Mouse (Mus musculus) MEL (cell line): ENCODE results near the gene Acot11. TPM values are rescaled to one million over a fixed set of nuclear protein-coding genes. Genes with fewer than 3 reads are reported as not detected.
"Not testable (repeated sequence)": the region's sequence is repeated elsewhere in the genome, so short reads cannot be mapped to it uniquely, and the experiment has no call there.

Experiments used
- DNase-seq: peaks from one replicate; pipeline ENCODE4 v3.0.0; 2011; ENCODE audit warnings: low read depth, low spot score
- H3K27ac ChIP-seq: 2 replicates; pipeline ENCODE4 v1.5.1; 2012; ENCODE audit warnings: low read depth, mild to moderate bottlenecking, control low read depth, low read length, moderate library complexity; ENCODE audit not compliant: control insufficient read depth
- H3K27me3 ChIP-seq, 2 experiments: fragments of 150-350 bp in 1 of 2; sonication (generic) in 1 of 2; 2 replicates each; pipeline ENCODE4 v1.6.1; 2012; ENCODE audit warnings: low read length in 2 of 2, mild to moderate bottlenecking in 2 of 2, improper control_type of control experiment in 1 of 2, moderate library complexity in 1 of 2; ENCODE audit not compliant: insufficient read depth in 2 of 2, control insufficient read depth in 1 of 2
- H3K36me3 ChIP-seq, 2 experiments: 2 replicates each; pipeline ENCODE4 v1.6.1; 2012 to 2014; ENCODE audit warnings: low read length in 2 of 2, improper control_type of control experiment in 1 of 2, inconsistent platforms in 1 of 2, mild to moderate bottlenecking in 1 of 2; ENCODE audit not compliant: insufficient read depth in 2 of 2, control insufficient read depth in 1 of 2
- H3K4me1 ChIP-seq, 2 experiments: fragments of 150-350 bp in 1 of 2; sonication (generic) in 1 of 2; 2 replicates each; pipeline ENCODE4 v1.6.1; 2012; ENCODE audit warnings: low read length in 2 of 2, improper control_type of control experiment in 1 of 2, mild to moderate bottlenecking in 1 of 2; ENCODE audit not compliant: insufficient read depth in 2 of 2, control insufficient read depth in 1 of 2
- H3K4me3 ChIP-seq, 2 experiments: fragments of 150-350 bp in 1 of 2; sonication (generic) in 1 of 2; 2 replicates each; pipeline ENCODE4 v1.5.1; 2012; ENCODE audit warnings: low read depth in 2 of 2, low read length in 2 of 2, mild to moderate bottlenecking in 2 of 2, moderate library complexity in 2 of 2, control low read depth in 1 of 2, improper control_type of control experiment in 1 of 2; ENCODE audit not compliant: control insufficient read depth in 1 of 2, insufficient read depth in 1 of 2
- H3K79me2 ChIP-seq: 2 replicates; pipeline ENCODE4 v1.6.1; 2012; ENCODE audit warnings: mild to moderate bottlenecking, low read length, moderate library complexity; ENCODE audit not compliant: control insufficient read depth, poor library complexity, insufficient read depth
- H3K9ac ChIP-seq: 2 replicates; pipeline ENCODE4 v1.6.1; 2012; ENCODE audit warnings: low read depth, mild to moderate bottlenecking, control low read depth, low read length, moderate library complexity; ENCODE audit not compliant: control insufficient read depth, poor library complexity, severe bottlenecking
- H3K9me3 ChIP-seq: fragments of 150-350 bp; sonication (generic); replicated peaks from 2 replicates; pipeline ENCODE4 v1.6.1; 2012; ENCODE audit warnings: mild to moderate bottlenecking, low read length, improper control_type of control experiment, moderate library complexity; ENCODE audit not compliant: insufficient read depth
- CHD1 ChIP-seq: IDR thresholded peaks from 2 replicates; pipeline ENCODE4 v1.6.1; 2012; ENCODE audit warnings: low read depth, mild to moderate bottlenecking, inconsistent platforms, low read length, improper control_type of control experiment
- CTCF ChIP-seq, 3 experiments: IDR thresholded peaks in 2 of 3; conservative IDR thresholded peaks in 1 of 3; 2 replicates each; pipeline ENCODE4 v1.5.1; 2011 to 2012; ENCODE audit warnings: low read length in 3 of 3, low read depth in 2 of 3, mild to moderate bottlenecking in 2 of 3, improper control_type of control experiment in 1 of 3, inconsistent platforms in 1 of 3, mixed read lengths in 1 of 3, moderate library complexity in 1 of 3; ENCODE audit not compliant: control insufficient read depth in 1 of 3, insufficient read depth in 1 of 3, poor library complexity in 1 of 3, severe bottlenecking in 1 of 3
- E2F4 ChIP-seq: IDR thresholded peaks from 2 replicates; pipeline ENCODE4 v1.6.1; 2011; ENCODE audit warnings: low read depth, low read length, improper control_type of control experiment, borderline replicate concordance
- ELF1 ChIP-seq: IDR thresholded peaks from 2 replicates; pipeline ENCODE4 v1.6.1; 2014; ENCODE audit warnings: low read depth, mild to moderate bottlenecking, inconsistent platforms, low read length, improper control_type of control experiment, moderate library complexity
- EP300 ChIP-seq, 2 experiments: IDR thresholded peaks; 2 replicates each; pipeline ENCODE4 v1.6.1; 2011; ENCODE audit warnings: improper control_type of control experiment in 2 of 2, low read length in 2 of 2, low read depth in 1 of 2, mild to moderate bottlenecking in 1 of 2
- ETS1 ChIP-seq: IDR thresholded peaks from 2 replicates; pipeline ENCODE4 v1.6.1; 2012; ENCODE audit warnings: low read depth, mild to moderate bottlenecking, inconsistent platforms, low read length, improper control_type of control experiment, moderate library complexity
- KAT2A ChIP-seq: conservative IDR thresholded peaks from 2 replicates; pipeline ENCODE4 v1.6.1; 2012; ENCODE audit warnings: low read depth, low read length, improper control_type of control experiment, inconsistent platforms
- MAX ChIP-seq: IDR thresholded peaks from 2 replicates; pipeline ENCODE4 v1.6.1; 2011; ENCODE audit warnings: low read length, improper control_type of control experiment
- MAZ ChIP-seq: IDR thresholded peaks from 2 replicates; pipeline ENCODE4 v1.6.1; 2012; ENCODE audit warnings: low read depth, mild to moderate bottlenecking, inconsistent platforms, low read length, improper control_type of control experiment
- MXI1 ChIP-seq: IDR thresholded peaks from 2 replicates; pipeline ENCODE4 v1.6.1; 2011; ENCODE audit warnings: mild to moderate bottlenecking, low read depth, low read length, improper control_type of control experiment
- MYB ChIP-seq: IDR thresholded peaks from 2 replicates; pipeline ENCODE4 v1.6.1; 2011; ENCODE audit warnings: mild to moderate bottlenecking, low read depth, low read length, improper control_type of control experiment
- NRF1 ChIP-seq: IDR thresholded peaks from 2 replicates; pipeline ENCODE4 v1.6.1; 2014; ENCODE audit warnings: low read depth, mild to moderate bottlenecking, inconsistent platforms, low read length, improper control_type of control experiment, moderate library complexity; ENCODE audit not compliant: poor library complexity, insufficient read depth, severe bottlenecking
- SIN3A ChIP-seq: IDR thresholded peaks from 2 replicates; pipeline ENCODE4 v1.6.1; 2012; ENCODE audit warnings: low read length, improper control_type of control experiment, inconsistent platforms
- SMC3 ChIP-seq: IDR thresholded peaks from 2 replicates; pipeline ENCODE4 v1.6.1; 2011; ENCODE audit warnings: low read depth, low read length, improper control_type of control experiment
- TBP ChIP-seq: IDR thresholded peaks from 2 replicates; pipeline ENCODE4 v1.8.0; 2011; ENCODE audit warnings: low read depth, low read length, improper control_type of control experiment
- TCF12 ChIP-seq: IDR thresholded peaks from 2 replicates; pipeline ENCODE4 v1.6.1; 2014; ENCODE audit warnings: low read depth, mild to moderate bottlenecking, inconsistent platforms, low read length, improper control_type of control experiment, moderate library complexity
- USF1 ChIP-seq: IDR thresholded peaks from 2 replicates; pipeline ENCODE4 v1.6.1; 2014; ENCODE audit warnings: low read depth, mild to moderate bottlenecking, inconsistent platforms, low read length, improper control_type of control experiment, moderate library complexity
- ZC3H11A ChIP-seq: IDR thresholded peaks from 2 replicates; pipeline ENCODE4 v1.6.1; 2012; ENCODE audit warnings: low read depth, mild to moderate bottlenecking, inconsistent platforms, low read length, improper control_type of control experiment
- ZMIZ1 ChIP-seq: IDR thresholded peaks from 2 replicates; pipeline ENCODE4 v1.6.1; 2012; ENCODE audit warnings: low read depth, mild to moderate bottlenecking, inconsistent platforms, low read length, improper control_type of control experiment, moderate library complexity
- polyA plus RNA-seq, 2 experiments: library from polyadenylated mRNA; stranded (reverse) in 1 of 2; unstranded in 1 of 2; fragments of >175 nt in 1 of 2; fragments of >200 nt in 1 of 2; gene quantifications; 2 replicates each; pipeline versions ENCODE4 v1.2.1 to v1.2.4; 2012; ENCODE audit warnings: low replicate concordance in 2 of 2, low read depth in 1 of 2; ENCODE audit not compliant: insufficient read length in 2 of 2, insufficient read depth in 1 of 2, missing spikeins in 1 of 2
- total RNA-seq: library from RNA; depleted of rRNA; stranded (reverse); fragments of 300-350 nt; gene quantifications from 2 replicates; pipeline ENCODE4 v1.2.3, GENCODE M21; 2012

The Acot11 gene
- total and polyA plus RNA-seq, 3 experiments: 1.5 to 2.5 TPM; not detected in 1

- H3K9ac ChIP-seq: no peak overlapping the region
- H3K9me3 ChIP-seq: no peaks in the 10 kb centered on the region
- H3K36me3 ChIP-seq: no peaks in the 10 kb centered on the region
- TF ChIP-seq CTCF (IDR thresholded peaks at IDR 0.05 in 2 of 3, conservative IDR thresholded peaks at IDR 0.05 in 1 of 3; ENCODE audit: control insufficient read depth in 1 of 3, insufficient read depth in 1 of 3, low read depth in 2 of 3, low read length in 3 of 3, poor library complexity in 1 of 3, severe bottlenecking in 1 of 3) (no peak), MXI1 (no peak), ETS1 (no peak), KAT2A (no peak), MYB (no peak), EP300 (IDR thresholded peaks at IDR 0.05; ENCODE audit: low read depth in 1 of 2, low read length in 2 of 2) (no peak), MAX (no peak), ELF1 (no peak), SMC3 (no peak), TBP (no peak), SIN3A (no peak), CHD1 (no peak), USF1 (no peak), TCF12 (no peak), E2F4 (no peak), NRF1 (no peak), ZC3H11A (no peak), ZMIZ1 (no peak), MAZ (no peak)
- DNase-seq: no peak
- peaks cover 0 to 2% of the 10 kb centered on the region in 2 experiments; a peak in 1 of 4 replicates for H3K27me3 ChIP-seq
- no peak overlapping the region for H3K4me3 ChIP-seq
- no peak overlapping the region for H3K27ac ChIP-seq
- H3K4me1 ChIP-seq: no peaks in the 10 kb centered on the region
- H3K79me2 ChIP-seq: no peaks in the 10 kb centered on the region
Measured at GRCm38 (mm10) chr4:106737904-106738303, 66.9 kb downstream of the Acot11 start.

- not testable (repeated sequence) for H3K4me1 ChIP-seq, H3K36me3 ChIP-seq, H3K4me3 ChIP-seq, H3K27me3 ChIP-seq, H3K9ac ChIP-seq, H3K27ac ChIP-seq, DNase-seq, H3K79me2 ChIP-seq, H3K9me3 ChIP-seq
- TF ChIP-seq TBP: 0 out of 2 replicates have a peak, but pooled peaks have one; percentile 16
Measured at GRCm38 (mm10) chr4:106736884-106737283, 67.9 kb downstream of the Acot11 start.
